Mouse (Mus musculus) MEL (cell line): ENCODE data around the gene Cd72.
A peak's percentile ranks its signal among the peaks of the same experiment; 100 is the strongest.

Source experiments
- BHLHE40 ChIP-seq: IDR thresholded peaks from 2 replicates; pipeline ENCODE4 v1.6.1; 2012; ENCODE audit warnings: low read depth, mild to moderate bottlenecking, inconsistent platforms, low read length, improper control_type of control experiment, borderline replicate concordance
- CHD2 ChIP-seq: IDR thresholded peaks from 2 replicates; pipeline ENCODE4 v1.6.1; 2011; ENCODE audit warnings: low read length, improper control_type of control experiment
- CTCF ChIP-seq, 3 experiments: IDR thresholded peaks in 2 of 3; conservative IDR thresholded peaks in 1 of 3; 2 replicates each; pipeline ENCODE4 v1.5.1; 2011 to 2012; ENCODE audit warnings: low read length in 3 of 3, low read depth in 2 of 3, mild to moderate bottlenecking in 2 of 3, improper control_type of control experiment in 1 of 3, inconsistent platforms in 1 of 3, mixed read lengths in 1 of 3, moderate library complexity in 1 of 3; ENCODE audit not compliant: control insufficient read depth in 1 of 3, insufficient read depth in 1 of 3, poor library complexity in 1 of 3, severe bottlenecking in 1 of 3
- E2F4 ChIP-seq: IDR thresholded peaks from 2 replicates; pipeline ENCODE4 v1.6.1; 2011; ENCODE audit warnings: low read depth, low read length, improper control_type of control experiment, borderline replicate concordance
- MYB ChIP-seq: IDR thresholded peaks from 2 replicates; pipeline ENCODE4 v1.6.1; 2011; ENCODE audit warnings: mild to moderate bottlenecking, low read depth, low read length, improper control_type of control experiment
- MYC ChIP-seq: IDR thresholded peaks from 2 replicates; pipeline ENCODE4 v1.6.1; 2011; ENCODE audit warnings: low read depth, mild to moderate bottlenecking, low read length, improper control_type of control experiment, moderate library complexity
- POLR2A ChIP-seq, 2 experiments: IDR thresholded peaks; 2 replicates each; pipeline ENCODE4 v1.6.1; 2011 to 2012; ENCODE audit warnings: low read length in 2 of 2, mild to moderate bottlenecking in 2 of 2, control low read depth in 1 of 2, improper control_type of control experiment in 1 of 2, low read depth in 1 of 2, moderate library complexity in 1 of 2; ENCODE audit not compliant: control insufficient read depth in 1 of 2, insufficient read depth in 1 of 2, poor library complexity in 1 of 2
- RCOR1 ChIP-seq: IDR thresholded peaks from 2 replicates; pipeline ENCODE4 v1.6.1; 2012; ENCODE audit warnings: low read depth, mild to moderate bottlenecking, inconsistent platforms, low read length, improper control_type of control experiment
- SIN3A ChIP-seq: IDR thresholded peaks from 2 replicates; pipeline ENCODE4 v1.6.1; 2012; ENCODE audit warnings: low read length, improper control_type of control experiment, inconsistent platforms
- TBP ChIP-seq: IDR thresholded peaks from 2 replicates; pipeline ENCODE4 v1.8.0; 2011; ENCODE audit warnings: low read depth, low read length, improper control_type of control experiment
- TCF12 ChIP-seq: IDR thresholded peaks from 2 replicates; pipeline ENCODE4 v1.6.1; 2014; ENCODE audit warnings: low read depth, mild to moderate bottlenecking, inconsistent platforms, low read length, improper control_type of control experiment, moderate library complexity
- USF1 ChIP-seq: IDR thresholded peaks from 2 replicates; pipeline ENCODE4 v1.6.1; 2014; ENCODE audit warnings: low read depth, mild to moderate bottlenecking, inconsistent platforms, low read length, improper control_type of control experiment, moderate library complexity
- ZKSCAN1 ChIP-seq: IDR thresholded peaks from 2 replicates; pipeline ENCODE4 v1.6.1; 2012; ENCODE audit warnings: low read depth, mild to moderate bottlenecking, inconsistent platforms, low read length, improper control_type of control experiment, moderate library complexity

- TF ChIP-seq TBP = peak; percentile 91
- TF ChIP-seq SIN3A = no peak
- peak; percentile 63 to 86 (median 76) for TF ChIP-seq CTCF (IDR thresholded peaks at IDR 0.05 in 2 of 3, conservative IDR thresholded peaks at IDR 0.05 in 1 of 3; ENCODE audit: control insufficient read depth in 1 of 3, insufficient read depth in 1 of 3, low read depth in 2 of 3, low read length in 3 of 3, poor library complexity in 1 of 3, severe bottlenecking in 1 of 3)
- no peak for TF ChIP-seq RCOR1
- peak in 1 of 2 experiments; percentile 76; a peak in 2 of 4 replicates for TF ChIP-seq POLR2A (IDR thresholded peaks at IDR 0.05; ENCODE audit: control insufficient read depth in 1 of 2, insufficient read depth in 1 of 2, low read depth in 1 of 2, low read length in 2 of 2, poor library complexity in 1 of 2)
- no peak for TF ChIP-seq BHLHE40
- no peak for TF ChIP-seq ZKSCAN1
- no peak for TF ChIP-seq E2F4
- TF ChIP-seq TCF12 = no peak
- TF ChIP-seq MYB = no peak
- TF ChIP-seq CHD2 = no peak
- no peak for TF ChIP-seq MYC
- no peak for TF ChIP-seq USF1
These were observed 24.7 kb upstream of the Cd72 start for GRCm38 (mm10) chr4:43478906-43479832.
